Mouse (Mus musculus) kidney, embryonic 15.5 days (tissue): Measurements from ENCODE around the gene Cpm. TPM values are rescaled to one million over a fixed set of nuclear protein-coding genes. Genes with fewer than 3 reads are reported as not detected.

Experiments
- ATAC-seq: fragments of 200-750 bp; cut with Nextera tagmentation; replicated peaks from 2 replicates; pipeline ENCODE4 v1.8.0; 2017; ENCODE audit warnings: moderate TSS enrichment; ENCODE audit not compliant: low FRiP score
- H3K27ac ChIP-seq: fragments of 300-500 bp; sonication (generic); 2 replicates; pipeline ENCODE4 v1.5.1; 2015; ENCODE audit warnings: mild to moderate bottlenecking, inconsistent platforms
- H3K27me3 ChIP-seq: fragments of 300-500 bp; sonication (generic); 2 replicates; pipeline ENCODE4 v1.6.1; 2015; ENCODE audit warnings: inconsistent platforms
- H3K36me3 ChIP-seq: fragments of 300-500 bp; sonication (generic); 2 replicates; pipeline ENCODE4 v1.6.1; 2015; ENCODE audit warnings: inconsistent platforms
- H3K4me1 ChIP-seq: fragments of 300-500 bp; sonication (generic); 2 replicates; pipeline ENCODE4 v1.6.1; 2015; ENCODE audit warnings: inconsistent platforms
- H3K4me2 ChIP-seq: fragments of 300-500 bp; sonication (generic); 2 replicates; pipeline ENCODE4 v1.6.1; 2015; ENCODE audit warnings: moderate library complexity, mild to moderate bottlenecking, inconsistent platforms
- H3K4me3 ChIP-seq: fragments of 300-500 bp; sonication (generic); replicated peaks from 2 replicates; pipeline ENCODE4 v1.5.1; 2015; ENCODE audit warnings: mild to moderate bottlenecking, inconsistent platforms
- H3K9ac ChIP-seq: fragments of 300-500 bp; sonication (generic); 2 replicates; pipeline ENCODE4 v1.6.1; 2015; ENCODE audit warnings: mild to moderate bottlenecking, inconsistent platforms
- H3K9me3 ChIP-seq: fragments of 300-500 bp; sonication (generic); replicated peaks from 2 replicates; pipeline ENCODE4 v1.6.1; 2016; ENCODE audit warnings: inconsistent platforms
- WGBS: fragments of 180-500 bp; shearing (Covaris S2); methylation state at CpG from one replicate; pipeline ENCODE4 v1.1.7; 2015; ENCODE audit warnings: mixed read lengths; 5-methylcytosine and 5-hydroxymethylcytosine counted together
- polyA plus RNA-seq: library from polyadenylated mRNA; unstranded; fragments of >200 nt; fragmentation: Nextera tagmentation; extraction: Ambion mirVana; gene quantifications from 2 replicates; pipeline ENCODE4 v1.2.1, GENCODE M21; 2015

The Cpm gene
- polyA plus RNA-seq, 1 experiment from 2014 or later, result 31.5 TPM

- no peaks in the 10 kb centered on the region for H3K9me3 ChIP-seq
- H3K27me3 ChIP-seq, result no peaks in the 10 kb centered on the region
- H3K4me3 ChIP-seq, result no peak overlapping the region
- no peaks in the 10 kb centered on the region for H3K36me3 ChIP-seq
- H3K27ac ChIP-seq, result no peak overlapping the region
- no peak for ATAC-seq
- peaks cover 17% of the 10 kb centered on the region for H3K4me1 ChIP-seq
- no peak overlapping the region for H3K9ac ChIP-seq
- WGBS, result 90% methylated on average over 14 of the region's 14 CpGs
- H3K4me2 ChIP-seq, result no peak overlapping the region
Measured at GRCm38 (mm10) chr10:117658522-117659429, 29.5 kb downstream of the Cpm start.

DNA sequence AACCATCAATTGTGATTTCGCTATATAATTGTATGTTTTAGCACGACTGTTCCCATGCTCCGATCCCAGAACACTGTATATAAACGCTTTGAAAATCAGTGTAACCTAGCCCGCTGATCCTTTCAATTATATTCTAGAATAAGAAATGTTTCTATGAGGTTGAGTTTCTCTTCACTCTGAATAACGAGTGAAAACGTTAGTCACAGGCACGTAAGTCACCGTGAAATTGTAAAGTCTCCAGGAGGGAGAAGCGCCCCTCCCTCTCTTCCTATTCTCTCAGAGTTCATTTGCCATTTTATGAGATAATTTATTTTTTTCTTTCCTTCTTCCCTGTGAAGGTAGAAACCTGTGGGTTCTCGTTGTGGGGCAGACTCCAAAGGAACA is 30.1 kb downstream of the Cpm start:
- H3K27ac ChIP-seq, result no peak overlapping the region
- no peak overlapping the region for H3K9ac ChIP-seq
- H3K4me1 ChIP-seq, result peaks cover 22% of the 10 kb centered on the region
- no peak overlapping the region for H3K4me2 ChIP-seq
- H3K27me3 ChIP-seq, result no peaks in the 10 kb centered on the region
- H3K9me3 ChIP-seq, result no peaks in the 10 kb centered on the region
- H3K4me3 ChIP-seq, result no peak overlapping the region
- 60% methylated on average over 11 of the region's 11 CpGs for WGBS
- no peaks in the 10 kb centered on the region for H3K36me3 ChIP-seq
- ATAC-seq, result no peak

DNA sequence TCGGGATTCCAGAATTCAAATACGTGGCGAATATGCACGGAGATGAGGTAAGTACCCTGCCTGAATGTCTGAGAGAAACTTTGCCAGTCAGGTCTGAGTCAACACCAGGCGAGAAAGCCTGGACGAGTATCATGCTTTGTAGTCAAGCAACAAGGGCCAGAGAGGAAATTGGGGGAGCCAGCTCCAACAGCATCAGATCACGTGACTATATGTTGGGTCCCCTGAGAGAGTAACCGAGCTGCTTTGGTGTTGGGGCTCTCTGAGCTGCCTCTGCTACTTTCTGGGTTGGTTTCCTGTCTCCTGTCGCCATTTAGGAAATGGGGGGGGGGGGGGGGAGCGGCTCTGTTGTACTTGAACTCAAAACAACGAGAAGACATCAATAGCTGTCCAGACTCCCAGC is 30.5 kb downstream of the Cpm start:
- WGBS, result 57% methylated on average over 11 of the region's 11 CpGs
- ATAC-seq, result no peak
- H3K4me1 ChIP-seq, result peaks cover 25% of the 10 kb centered on the region

DNA sequence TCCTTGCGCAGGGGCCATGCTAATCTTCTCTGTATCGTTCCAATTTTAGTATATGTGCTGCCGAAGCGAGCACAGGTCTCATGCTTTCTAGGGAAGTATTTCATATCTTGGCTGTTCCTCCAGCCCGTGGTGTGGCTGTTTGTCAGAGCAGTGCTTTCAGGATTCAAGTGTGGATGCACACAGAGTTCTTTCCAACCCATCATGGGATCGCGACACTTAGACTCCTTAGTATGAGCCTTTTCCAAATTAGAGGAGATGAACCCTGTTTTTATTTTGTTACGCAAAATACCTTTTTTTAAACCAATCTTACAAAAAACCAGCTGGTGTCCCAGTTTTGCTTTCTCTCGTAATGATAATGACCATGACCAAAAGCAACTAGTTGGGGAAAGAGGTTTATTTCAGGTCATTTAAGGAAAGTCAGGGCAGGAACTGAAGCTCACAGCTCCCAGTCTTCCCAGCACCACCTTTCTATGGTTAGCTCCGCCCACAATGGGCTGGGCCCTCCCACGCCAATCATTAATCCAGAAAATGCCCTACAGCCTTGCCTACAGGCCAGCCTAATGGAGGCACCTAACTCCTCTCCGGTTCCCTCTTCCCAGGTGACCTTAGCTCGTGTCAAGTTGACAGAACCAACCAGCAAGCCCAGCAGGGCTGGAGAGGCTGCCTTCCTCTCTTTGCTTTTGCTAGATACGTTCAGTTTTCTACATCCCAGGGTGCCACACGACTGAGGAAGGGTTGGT is 33.2 kb downstream of the Cpm start:
- Histone ChIP-seq H3K27ac (peak overlapping the region; percentile 87), H3K4me2 (no peak overlapping the region), H3K36me3 (no peaks in the 10 kb centered on the region), H3K27me3 (no peaks in the 10 kb centered on the region), H3K9ac (no peak overlapping the region), H3K4me1 (peaks cover 25% of the 10 kb centered on the region), H3K9me3 (no peaks in the 10 kb centered on the region), H3K4me3 (no peak overlapping the region)
- ATAC-seq, result peak; percentile 13; the same call in 1 of the 2 replicates
- WGBS, result 79% methylated on average over 15 of the region's 15 CpGs

More for the DNA sequence above, 30.5 kb downstream of the Cpm start:
- H3K4me2 ChIP-seq, result no peak overlapping the region
- H3K9me3 ChIP-seq, result no peaks in the 10 kb centered on the region
- H3K36me3 ChIP-seq, result no peaks in the 10 kb centered on the region
- H3K9ac ChIP-seq, result no peak overlapping the region
- H3K4me3 ChIP-seq, result no peak overlapping the region
- no peaks in the 10 kb centered on the region for H3K27me3 ChIP-seq
- no peak overlapping the region for H3K27ac ChIP-seq

GRCm38 (mm10) chr10:117663056-117663864 is 34.0 kb downstream of the Cpm start:
- Histone ChIP-seq H3K4me1 (peaks cover 25% of the 10 kb centered on the region), H3K27ac (peak overlapping the region; percentile 87), H3K36me3 (0 out of 2 replicates have a peak, but pooled peaks cover 3% of the 10 kb centered on the region), H3K9ac (no peak overlapping the region), H3K4me3 (0 out of 2 replicates have a peak overlapping the region, but pooled peaks have one; percentile 21), H3K9me3 (no peaks in the 10 kb centered on the region), H3K4me2 (peak overlapping the region; percentile 50), H3K27me3 (no peaks in the 10 kb centered on the region)
- WGBS, result 59% methylated on average over 14 of the region's 14 CpGs
- peak; percentile 53 for ATAC-seq

- H3K4me1 ChIP-seq, result peaks cover 25% of the 10 kb centered on the region
- ATAC-seq, result peak; percentile 84
- WGBS, result 18% methylated on average over 9 of the region's 9 CpGs
- H3K9ac ChIP-seq, result no peak overlapping the region
- H3K4me2 ChIP-seq, result peak overlapping the region; percentile 50
- H3K4me3 ChIP-seq, result peak overlapping the region; percentile 21; the same call in 1 of the 2 replicates
- no peaks in the 10 kb centered on the region for H3K9me3 ChIP-seq
- 0 out of 2 replicates have a peak, but pooled peaks cover 3% of the 10 kb centered on the region for H3K36me3 ChIP-seq
- no peaks in the 10 kb centered on the region for H3K27me3 ChIP-seq
- peak overlapping the region; percentile 87 for H3K27ac ChIP-seq
Measured at GRCm38 (mm10) chr10:117663865-117664200, 34.5 kb downstream of the Cpm start.

- no peaks in the 10 kb centered on the region for H3K27me3 ChIP-seq
- H3K9ac ChIP-seq, result no peak overlapping the region
- H3K4me2 ChIP-seq, result peak overlapping the region; percentile 50
- H3K4me3 ChIP-seq, result peak overlapping the region; percentile 21; the same call in 1 of the 2 replicates
- H3K9me3 ChIP-seq, result no peaks in the 10 kb centered on the region
- peaks cover 25% of the 10 kb centered on the region for H3K4me1 ChIP-seq
- 46% methylated on average over 14 of the region's 14 CpGs for WGBS
- no peak for ATAC-seq
- H3K27ac ChIP-seq, result peak overlapping the region; percentile 87
- 0 out of 2 replicates have a peak, but pooled peaks cover 3% of the 10 kb centered on the region for H3K36me3 ChIP-seq
Measured at GRCm38 (mm10) chr10:117664208-117664925, 35.1 kb downstream of the Cpm start.

DNA sequence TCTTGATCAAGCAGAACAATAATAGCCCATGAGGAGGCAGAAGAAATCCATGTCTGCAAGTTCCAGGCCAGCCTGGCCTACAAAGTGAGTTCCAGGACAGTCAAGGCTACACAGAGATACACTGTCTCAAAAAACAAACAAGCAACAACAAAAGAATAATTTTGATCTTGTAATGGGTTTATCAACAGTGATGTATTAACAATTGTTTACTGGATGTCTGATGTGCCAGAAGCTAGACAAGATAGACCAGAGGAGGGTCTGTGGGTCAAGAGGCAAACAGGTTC is 35.6 kb downstream of the Cpm start:
- no peak for ATAC-seq
- Histone ChIP-seq H3K9me3 (no peaks in the 10 kb centered on the region), H3K27ac (peak overlapping the region; percentile 87), H3K36me3 (0 out of 2 replicates have a peak, but pooled peaks cover 3% of the 10 kb centered on the region), H3K4me1 (peaks cover 30% of the 10 kb centered on the region), H3K27me3 (no peaks in the 10 kb centered on the region), H3K4me2 (no peak overlapping the region), H3K9ac (no peak overlapping the region), H3K4me3 (no peak overlapping the region)

DNA sequence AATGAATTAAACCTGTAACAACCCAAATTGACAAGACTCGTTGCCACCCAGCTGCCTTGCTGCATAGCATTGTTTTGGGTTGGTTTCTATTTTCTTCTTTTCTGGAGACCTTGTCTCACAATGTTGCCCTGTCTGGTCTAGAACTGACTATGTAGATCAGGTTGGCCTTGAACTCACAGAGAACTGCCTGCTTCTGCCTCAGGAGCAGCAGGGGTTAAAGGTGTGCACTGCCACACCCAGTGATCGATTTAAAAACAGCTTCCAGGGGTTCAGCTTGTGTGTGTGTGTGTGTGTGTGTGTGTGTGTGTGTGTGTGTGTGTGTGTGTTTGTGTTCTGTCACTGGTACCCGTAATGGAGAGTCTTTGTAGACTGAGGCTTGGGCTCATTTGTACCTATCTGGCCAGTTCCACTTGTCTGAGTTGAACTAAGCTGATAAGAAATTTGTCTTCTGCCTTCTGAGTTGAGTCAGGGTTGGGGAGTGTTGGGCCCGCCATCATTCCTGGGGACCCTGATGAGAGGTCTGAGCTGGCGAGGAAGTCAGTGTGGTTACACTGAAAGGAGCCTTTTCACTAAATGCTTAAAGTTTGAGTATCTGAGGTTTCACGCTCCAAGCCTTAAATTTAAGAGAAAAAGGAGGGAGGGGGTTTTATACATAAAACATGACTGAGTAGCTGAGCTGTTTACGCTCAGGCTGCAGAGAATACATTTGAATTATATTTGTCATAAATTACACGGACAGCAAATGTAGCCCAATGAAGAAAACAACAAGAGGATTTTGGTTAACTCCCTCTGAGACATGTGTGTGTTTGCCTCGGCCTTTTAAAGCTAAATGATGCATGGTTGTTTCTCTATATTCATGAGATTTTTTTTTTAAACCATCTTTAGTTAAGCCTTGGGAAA is 36.3 kb downstream of the Cpm start:
- Histone ChIP-seq H3K27me3 (no peaks in the 10 kb centered on the region), H3K27ac (peak overlapping the region; percentile 18; the same call in 1 of the 2 replicates), H3K4me3 (no peak overlapping the region), H3K9ac (no peak overlapping the region), H3K36me3 (0 out of 2 replicates have a peak, but pooled peaks cover 3% of the 10 kb centered on the region), H3K4me1 (peaks cover 30% of the 10 kb centered on the region), H3K4me2 (no peak overlapping the region), H3K9me3 (no peaks in the 10 kb centered on the region)
- 61% methylated on average over 9 of the region's 9 CpGs for WGBS
- no peak for ATAC-seq

DNA sequence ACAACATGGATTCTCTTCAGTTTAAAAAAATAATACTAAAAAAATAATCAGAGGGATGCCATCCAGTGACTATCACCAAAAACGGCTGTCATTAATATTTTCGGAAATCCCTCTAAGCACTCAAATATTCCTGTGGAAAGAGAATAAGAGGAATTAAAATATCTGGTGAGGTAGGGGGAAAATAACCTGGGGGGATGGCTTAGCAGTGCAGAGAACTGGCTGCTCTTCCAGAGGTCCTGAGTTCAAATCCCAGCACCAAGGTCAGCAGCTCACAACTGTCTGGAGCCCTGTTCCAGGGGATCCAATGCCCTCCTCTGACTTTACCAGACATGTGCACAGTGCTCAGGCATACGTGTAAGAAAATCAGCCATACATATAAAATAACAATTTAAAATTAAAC is 37.1 kb downstream of the Cpm start:
- no peak for ATAC-seq
- peaks cover 30% of the 10 kb centered on the region for H3K4me1 ChIP-seq
- WGBS, result 83% methylated on average over 3 of the region's 3 CpGs
- no peak overlapping the region for H3K4me2 ChIP-seq
- H3K36me3 ChIP-seq, result 0 out of 2 replicates have a peak, but pooled peaks cover 3% of the 10 kb centered on the region
- no peak overlapping the region for H3K27ac ChIP-seq
- H3K9me3 ChIP-seq, result no peaks in the 10 kb centered on the region
- no peaks in the 10 kb centered on the region for H3K27me3 ChIP-seq
- no peak overlapping the region for H3K9ac ChIP-seq
- no peak overlapping the region for H3K4me3 ChIP-seq
